Mouse (Mus musculus): ENCODE measurements around the gene Mylk. TPM values are rescaled to one million over a fixed set of nuclear protein-coding genes. Genes with fewer than 3 reads are reported as not detected.

Gene Mylk
- total and polyA plus RNA-seq, 2 experiments from 2014 or later, result 3.7 to 20.1 TPM

DNA sequence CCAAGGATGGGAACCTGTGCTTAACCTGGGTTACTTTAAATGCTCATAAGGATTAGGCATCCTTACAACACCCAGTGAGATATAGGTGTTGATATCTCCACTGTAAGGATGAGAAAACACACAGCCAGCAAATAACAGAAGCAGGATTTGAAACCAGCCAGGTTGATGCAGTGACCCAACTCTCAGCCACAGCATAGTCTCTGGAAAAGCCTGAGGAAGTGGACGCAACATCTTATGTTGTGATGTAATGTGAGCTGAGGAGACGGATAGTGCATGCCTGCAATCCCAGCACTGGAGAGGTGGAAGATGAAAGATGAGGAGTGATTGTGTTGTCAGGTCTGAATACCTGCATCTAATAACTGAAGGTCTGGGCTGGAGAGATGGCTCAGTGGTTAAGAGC, 22.4 kb downstream of the Mylk start:
- H3K27ac ChIP-seq, result no peak overlapping the region
- DNase-seq (ENCODE audit: low spot score), result no peak
- H3K4me1 ChIP-seq (ENCODE audit: insufficient read depth, low read length), result 0 out of 2 replicates have a peak, but pooled peaks cover under 1% of the 10 kb centered on the region
- H3K36me3 ChIP-seq (ENCODE audit: insufficient read depth, low read length), result no peaks in the 10 kb centered on the region
- ATAC-seq, result no peak
- 94% methylated on average over 2 of the region's 2 CpGs for WGBS
- H3K9me3 ChIP-seq (ENCODE audit: low read length), result no peaks in the 10 kb centered on the region
- no peaks in the 10 kb centered on the region for H3K27me3 ChIP-seq (ENCODE audit: insufficient read depth, low read length)
- no peak overlapping the region for H3K4me3 ChIP-seq (ENCODE audit: low read length)
- H3K4me2 ChIP-seq (ENCODE audit: low read depth, low read length), result no peak overlapping the region
- TF ChIP-seq CTCF (IDR thresholded peaks at IDR 0.05; ENCODE audit: low read depth), result no peak
- H3K9ac ChIP-seq (replicated peaks; ENCODE audit: low read length), result no peak overlapping the region

- 52% methylated on average over 4 of the region's 4 CpGs for WGBS
- peak; percentile 63 for DNase-seq (ENCODE audit: low spot score)
- H3K36me3 ChIP-seq (ENCODE audit: insufficient read depth, low read length), result no peaks in the 10 kb centered on the region
- no peaks in the 10 kb centered on the region for H3K27me3 ChIP-seq (ENCODE audit: insufficient read depth, low read length)
- no peak overlapping the region for H3K27ac ChIP-seq
- H3K4me3 ChIP-seq (ENCODE audit: low read length), result no peak overlapping the region
- H3K9me3 ChIP-seq (ENCODE audit: low read length), result no peaks in the 10 kb centered on the region
- H3K4me1 ChIP-seq (ENCODE audit: insufficient read depth, low read length), result 0 out of 2 replicates have a peak, but pooled peaks cover 8% of the 10 kb centered on the region
- TF ChIP-seq CTCF (IDR thresholded peaks at IDR 0.05; ENCODE audit: low read depth), result no peak
- no peak overlapping the region for H3K4me2 ChIP-seq (ENCODE audit: low read depth, low read length)
- H3K9ac ChIP-seq (replicated peaks; ENCODE audit: low read length), result no peak overlapping the region
- no peak for ATAC-seq
Observed at GRCm38 (mm10) chr16:34768436-34768835, 23.4 kb downstream of the Mylk start.

DNA sequence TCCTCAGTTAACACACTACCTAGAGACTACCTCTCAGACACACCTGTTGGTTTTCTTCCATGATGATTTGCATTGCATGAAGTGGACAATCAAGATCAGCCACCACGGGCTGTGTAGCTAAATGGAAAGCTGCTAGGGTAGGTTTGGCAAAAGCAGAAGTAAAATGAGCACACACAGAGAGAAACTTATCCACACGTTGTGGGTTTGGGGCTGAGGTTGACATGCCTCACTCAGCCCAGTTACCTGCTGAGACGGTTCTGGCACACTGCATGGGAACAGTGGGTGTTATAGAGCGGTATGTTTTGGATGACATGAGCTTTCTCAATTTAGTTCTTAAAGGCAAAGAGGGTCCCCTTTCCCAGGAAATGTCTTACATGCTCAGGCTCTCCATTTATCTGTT, 25.1 kb downstream of the Mylk start:
- no peak for ATAC-seq
- H3K27ac ChIP-seq, result no peak overlapping the region
- no peak overlapping the region for H3K4me3 ChIP-seq (ENCODE audit: low read length)
- WGBS, result 81% methylated on average over 4 of the region's 4 CpGs
- DNase-seq (ENCODE audit: low spot score), result no peak
- H3K9me3 ChIP-seq (ENCODE audit: low read length), result no peaks in the 10 kb centered on the region
- no peak for TF ChIP-seq CTCF (IDR thresholded peaks at IDR 0.05; ENCODE audit: low read depth)
- 0 out of 2 replicates have a peak, but pooled peaks cover 8% of the 10 kb centered on the region for H3K4me1 ChIP-seq (ENCODE audit: insufficient read depth, low read length)
- H3K27me3 ChIP-seq (ENCODE audit: insufficient read depth, low read length), result no peaks in the 10 kb centered on the region
- H3K4me2 ChIP-seq (ENCODE audit: low read depth, low read length), result no peak overlapping the region
- no peak overlapping the region for H3K9ac ChIP-seq (replicated peaks; ENCODE audit: low read length)
- no peaks in the 10 kb centered on the region for H3K36me3 ChIP-seq (ENCODE audit: insufficient read depth, low read length)

GRCm38 (mm10) chr16:34772445-34773032, 27.5 kb downstream of the Mylk start:
- peak overlapping the region; percentile 56; the same call in 1 of the 2 replicates for H3K27ac ChIP-seq
- H3K27me3 ChIP-seq (ENCODE audit: insufficient read depth, low read length), result no peaks in the 10 kb centered on the region
- H3K36me3 ChIP-seq (ENCODE audit: insufficient read depth, low read length), result no peaks in the 10 kb centered on the region
- 0 out of 2 replicates have a peak, but pooled peaks cover 8% of the 10 kb centered on the region for H3K4me1 ChIP-seq (ENCODE audit: insufficient read depth, low read length)
- no peak overlapping the region for H3K4me2 ChIP-seq (ENCODE audit: low read depth, low read length)
- no peak for TF ChIP-seq CTCF (IDR thresholded peaks at IDR 0.05; ENCODE audit: low read depth)
- DNase-seq (ENCODE audit: low spot score), result peak; percentile 58
- H3K4me3 ChIP-seq (ENCODE audit: low read length), result no peak overlapping the region
- no peak overlapping the region for H3K9ac ChIP-seq (replicated peaks; ENCODE audit: low read length)
- peak; percentile 74 for ATAC-seq
- no peaks in the 10 kb centered on the region for H3K9me3 ChIP-seq (ENCODE audit: low read length)
- WGBS, result 13% methylated on average over 4 of the region's 4 CpGs

DNA sequence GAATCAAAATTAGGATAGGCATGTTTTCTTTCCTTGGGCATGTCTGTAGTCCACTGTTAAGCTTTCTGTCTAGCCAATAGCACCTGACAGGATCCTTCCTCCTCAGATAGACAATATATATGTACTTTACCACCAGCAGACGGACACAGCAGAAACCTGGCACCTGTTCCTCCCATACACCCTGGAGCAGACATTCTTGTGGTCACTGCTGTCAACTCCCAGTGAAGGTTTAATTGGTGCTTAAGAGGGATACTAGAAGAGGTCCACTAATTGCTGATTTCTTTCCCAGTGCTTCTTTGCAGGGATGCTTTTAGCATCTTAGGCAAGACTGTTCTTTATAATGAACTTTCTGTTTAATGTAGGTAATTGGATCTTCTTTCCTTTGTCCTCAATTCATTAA, 37.4 kb downstream of the Mylk start:
- DNase-seq (ENCODE audit: low spot score) (no peak), ATAC-seq (no peak)
- Histone ChIP-seq H3K36me3 (ENCODE audit: insufficient read depth, low read length) (no peaks in the 10 kb centered on the region), H3K9me3 (ENCODE audit: low read length) (no peaks in the 10 kb centered on the region; the same call in 1 of the 2 replicates), H3K4me2 (ENCODE audit: low read depth, low read length) (no peak overlapping the region), H3K9ac (replicated peaks; ENCODE audit: low read length) (no peak overlapping the region), H3K27ac (no peak overlapping the region), H3K27me3 (ENCODE audit: insufficient read depth, low read length) (no peaks in the 10 kb centered on the region), H3K4me3 (ENCODE audit: low read length) (no peak overlapping the region), H3K4me1 (ENCODE audit: insufficient read depth, low read length) (no peaks in the 10 kb centered on the region)
- no peak for TF ChIP-seq CTCF (IDR thresholded peaks at IDR 0.05; ENCODE audit: low read depth)
- WGBS, result 61% methylated on average over 1 of the region's 1 CpGs

DNA sequence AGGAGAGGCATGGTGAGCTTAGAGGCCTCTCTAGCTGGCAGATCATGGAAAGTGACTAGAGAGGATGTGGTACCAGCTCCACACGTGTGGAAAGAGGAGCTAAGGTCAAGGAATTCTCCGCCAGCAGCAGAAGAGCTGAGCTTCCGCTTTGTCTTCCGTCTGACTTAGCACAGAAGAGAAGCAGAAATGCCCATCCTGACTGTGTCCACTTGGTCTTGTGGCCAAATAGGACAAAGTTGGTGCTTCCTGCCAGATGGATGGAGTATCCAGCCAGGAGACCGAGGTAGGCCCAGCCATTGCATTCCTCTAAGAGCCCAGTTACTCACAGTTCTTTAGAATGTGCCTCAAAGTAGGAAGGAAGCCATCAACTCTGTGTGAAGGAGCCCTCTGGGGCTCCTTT, 38.5 kb downstream of the Mylk start:
- no peak overlapping the region for H3K4me3 ChIP-seq (ENCODE audit: low read length)
- ATAC-seq, result no peak
- 82% methylated on average over 5 of the region's 5 CpGs for WGBS

DNA sequence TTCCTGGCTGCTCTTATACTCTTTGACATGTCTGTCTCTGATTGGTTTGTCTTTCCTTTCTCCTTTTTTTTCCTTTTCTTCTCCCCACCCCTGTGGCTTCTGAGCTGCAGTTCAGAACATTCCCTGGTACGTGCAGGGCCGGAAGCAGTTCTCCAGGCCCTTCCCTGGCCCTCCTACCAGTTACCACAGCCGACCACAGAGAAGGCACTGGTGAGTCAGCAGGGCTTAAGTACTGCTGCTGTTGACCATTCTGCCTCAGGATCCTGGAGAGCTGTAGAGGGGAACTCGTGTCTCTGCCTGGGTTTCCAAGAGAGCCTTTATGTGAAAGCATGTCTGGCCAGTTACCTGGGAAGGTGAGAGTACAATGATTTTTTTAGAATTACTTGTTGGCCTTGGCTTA, 39.7 kb downstream of the Mylk start:
- no peaks in the 10 kb centered on the region for H3K4me1 ChIP-seq (ENCODE audit: insufficient read depth, low read length)
- no peaks in the 10 kb centered on the region for H3K36me3 ChIP-seq (ENCODE audit: insufficient read depth, low read length)
- H3K9me3 ChIP-seq (ENCODE audit: low read length), result no peaks in the 10 kb centered on the region
- DNase-seq (ENCODE audit: low spot score), result no peak
- no peaks in the 10 kb centered on the region for H3K27me3 ChIP-seq (ENCODE audit: insufficient read depth, low read length)
- ATAC-seq, result no peak
- H3K9ac ChIP-seq (replicated peaks; ENCODE audit: low read length), result no peak overlapping the region
- TF ChIP-seq CTCF (IDR thresholded peaks at IDR 0.05; ENCODE audit: low read depth), result no peak
- H3K4me2 ChIP-seq (ENCODE audit: low read depth, low read length), result no peak overlapping the region
- WGBS, result 67% methylated on average over 4 of the region's 4 CpGs
- H3K27ac ChIP-seq, result no peak overlapping the region
- H3K4me3 ChIP-seq (ENCODE audit: low read length), result no peak overlapping the region

More for the DNA sequence above, 38.5 kb downstream of the Mylk start:
- H3K4me1 ChIP-seq (ENCODE audit: insufficient read depth, low read length), result no peaks in the 10 kb centered on the region
- H3K9ac ChIP-seq (replicated peaks; ENCODE audit: low read length), result no peak overlapping the region
- H3K4me2 ChIP-seq (ENCODE audit: low read depth, low read length), result no peak overlapping the region
- no peaks in the 10 kb centered on the region for H3K36me3 ChIP-seq (ENCODE audit: insufficient read depth, low read length)
- no peak for DNase-seq (ENCODE audit: low spot score)
- TF ChIP-seq CTCF (IDR thresholded peaks at IDR 0.05; ENCODE audit: low read depth), result no peak
- no peaks in the 10 kb centered on the region for H3K27me3 ChIP-seq (ENCODE audit: insufficient read depth, low read length)
- H3K27ac ChIP-seq, result no peak overlapping the region
- H3K9me3 ChIP-seq (ENCODE audit: low read length), result no peaks in the 10 kb centered on the region; the same call in 1 of the 2 replicates
